Mouse (Mus musculus) cerebellum, postnatal 10 days (tissue): ENCODE measurements around the gene Ulk4.

ENCODE experiments used
- DNase-seq, 2 experiments: peaks; one replicate each; pipeline ENCODE4 v3.0.0; 2021; ENCODE audit warnings: mixed read lengths in 2 of 2

The Ulk4 gene

DNA sequence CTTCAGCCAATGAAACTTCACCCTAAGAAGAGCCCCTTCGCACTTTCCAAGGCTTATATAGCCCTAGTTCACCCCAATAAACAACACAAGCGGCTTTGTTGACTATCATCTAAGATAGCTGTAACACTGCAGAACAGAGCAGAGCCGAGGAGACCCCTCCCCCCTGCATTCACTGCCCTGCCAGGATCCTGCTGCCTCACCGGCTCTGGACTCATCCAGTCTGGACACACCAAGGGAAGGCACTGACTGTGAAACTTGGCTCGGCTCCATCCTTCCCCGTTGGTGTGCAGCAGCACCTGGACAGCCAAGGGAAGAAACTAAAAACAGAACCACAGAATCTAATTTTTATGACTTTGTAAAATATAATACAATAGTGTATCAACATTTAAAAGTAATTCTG lies 91.2 kb downstream of the Ulk4 start:
- peak; percentile 89 to 93 for DNase-seq

DNA sequence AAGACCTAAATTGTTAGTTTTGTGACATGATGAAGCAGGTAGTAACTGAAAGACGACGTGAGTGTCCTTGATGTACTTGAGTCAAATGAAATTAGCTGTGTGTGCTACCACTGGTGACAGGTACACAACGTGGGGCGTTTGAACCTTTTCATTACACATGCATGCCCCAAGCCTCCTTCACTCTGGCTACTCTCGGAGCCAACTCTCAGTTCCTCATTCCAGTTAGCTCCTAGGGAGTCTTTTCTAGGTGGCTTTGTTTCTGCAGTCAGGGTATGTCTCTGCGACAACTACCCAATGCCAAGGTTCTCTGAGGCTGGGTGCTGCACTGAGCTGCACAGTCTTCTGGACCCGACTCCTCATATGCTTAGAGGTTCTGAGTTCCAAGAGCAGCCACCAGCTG lies 100.6 kb downstream of the Ulk4 start:
- DNase-seq = no peak

DNA sequence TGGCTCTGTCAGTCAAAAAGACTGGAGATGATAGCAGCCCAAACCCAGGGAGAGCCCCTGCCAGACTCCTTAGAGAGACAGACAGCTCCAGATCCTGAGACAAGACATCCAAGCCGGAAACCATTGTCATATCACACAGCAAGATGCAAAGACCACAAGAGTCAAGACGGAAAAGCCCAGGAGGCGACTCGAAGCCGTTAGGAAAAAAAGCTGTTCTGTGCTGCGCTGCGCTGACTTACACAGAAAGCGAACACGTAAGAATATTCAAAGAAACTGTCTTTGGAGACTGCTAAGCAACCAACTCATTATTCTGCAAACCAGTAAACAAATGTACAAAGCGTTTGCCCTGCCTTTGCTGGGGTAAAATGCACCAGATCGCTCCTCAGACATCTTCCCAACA lies 101.8 kb downstream of the Ulk4 start:
- DNase-seq = no peak

DNA sequence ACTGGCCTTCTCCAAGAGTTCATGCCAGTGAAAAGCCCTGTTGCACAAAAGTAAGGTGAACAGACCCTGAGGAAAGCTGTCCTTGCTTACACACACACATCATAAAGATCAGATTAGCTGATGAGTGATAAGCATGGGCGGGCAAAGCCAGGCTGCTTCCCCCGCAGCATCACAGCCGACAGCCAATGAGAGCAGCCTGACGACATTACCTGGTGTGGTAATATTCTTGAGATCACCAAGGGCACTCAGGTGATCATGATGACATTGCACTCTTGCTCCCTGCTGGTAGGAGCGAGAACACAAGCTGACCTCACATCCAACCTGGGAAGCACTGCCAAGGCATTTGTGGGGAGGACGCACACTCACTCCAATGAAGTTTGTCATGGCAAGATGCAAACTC lies 104.9 kb downstream of the Ulk4 start:
- DNase-seq = no peak

DNA sequence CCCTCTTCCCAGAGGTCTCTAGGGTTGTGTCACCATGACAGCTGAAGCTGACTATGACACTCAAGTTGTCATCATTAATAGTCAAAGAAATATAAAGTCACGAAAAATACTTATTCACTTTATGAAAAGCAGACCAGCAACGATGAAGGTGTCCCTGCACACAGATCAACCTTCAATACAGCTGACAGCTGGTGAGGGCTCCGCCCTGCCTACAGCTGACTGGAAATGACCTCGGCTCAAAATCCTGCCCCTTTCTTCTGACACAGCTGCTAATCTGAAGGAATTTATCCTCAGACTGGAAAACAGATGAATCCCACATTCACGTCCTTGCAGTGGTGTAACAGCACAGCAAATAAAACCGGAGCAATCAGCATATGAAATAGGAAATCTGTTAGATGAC lies 105.4 kb downstream of the Ulk4 start:
- no peak for DNase-seq

DNA sequence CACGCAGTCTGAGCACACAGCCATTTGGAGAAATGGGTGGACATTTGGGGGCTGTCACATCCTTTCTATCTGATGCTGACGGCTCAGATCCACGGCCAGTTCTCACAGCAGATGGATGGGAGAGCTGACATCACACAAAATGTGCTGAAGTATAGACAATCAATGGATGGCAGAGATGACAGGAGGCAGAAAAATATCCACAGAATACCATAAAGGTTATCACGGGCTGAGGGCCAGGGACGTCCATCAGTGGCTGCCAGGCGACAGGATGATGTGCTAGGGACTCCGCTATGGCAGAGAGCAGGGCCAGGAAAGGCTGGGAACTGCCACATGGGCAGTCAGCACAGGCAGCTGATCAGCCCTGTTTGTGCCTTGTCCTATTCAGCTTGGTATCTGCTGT lies 112.4 kb downstream of the Ulk4 start:
- peak; percentile 53 for DNase-seq

DNA sequence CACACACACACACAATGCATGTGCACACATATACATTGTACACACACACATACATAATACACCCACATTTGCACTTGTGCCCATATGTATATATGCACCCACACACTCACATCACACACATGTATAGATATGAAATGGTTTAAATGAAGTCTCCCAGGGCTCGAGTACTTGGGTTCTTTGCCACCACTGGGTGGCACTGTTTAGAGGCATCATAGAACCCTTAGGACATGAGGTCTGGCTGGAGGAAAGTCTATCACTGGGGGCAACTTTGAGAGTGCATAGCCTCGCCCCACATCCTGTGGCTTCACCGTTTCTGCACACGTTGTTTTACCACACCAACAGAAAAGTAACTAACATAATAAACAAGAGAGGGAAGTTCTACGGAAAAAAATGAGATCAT lies 114.2 kb downstream of the Ulk4 start:
- peak; percentile 53 to 55 for DNase-seq

DNA sequence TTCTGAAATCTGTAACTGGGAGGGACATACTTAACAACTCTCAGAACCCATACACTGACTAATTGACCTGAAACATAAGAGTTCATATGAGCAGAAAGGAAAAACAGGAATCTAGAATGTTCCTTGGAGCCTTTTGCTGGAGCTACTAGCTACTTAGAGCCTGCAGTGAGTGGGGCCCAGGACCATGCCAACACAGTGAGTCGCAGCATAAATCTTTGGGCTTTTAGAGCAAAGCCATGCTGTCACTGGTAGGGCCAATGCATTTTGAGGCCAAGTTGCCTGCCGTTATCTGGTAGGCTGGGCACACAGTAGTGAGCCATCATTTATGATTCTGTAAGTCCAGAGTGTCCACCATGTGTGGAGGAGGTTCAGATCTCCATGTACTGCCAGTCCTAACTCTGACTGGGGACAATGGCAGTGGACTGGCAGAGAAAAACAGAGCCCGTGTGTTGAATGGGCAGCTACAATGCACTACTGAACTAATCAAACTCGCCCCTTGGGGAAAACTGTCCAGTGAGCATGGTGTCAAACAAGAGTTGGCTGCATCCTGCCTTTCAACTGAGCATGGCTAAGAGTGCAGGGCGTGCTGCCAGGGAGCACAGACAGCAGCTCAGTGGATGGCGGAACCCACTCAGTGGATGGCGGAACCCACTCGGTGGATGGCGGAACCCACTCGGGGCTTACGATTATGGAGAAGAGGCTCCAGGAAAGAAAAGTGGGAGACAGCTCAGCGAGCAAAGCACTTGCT lies 115.0 kb downstream of the Ulk4 start:
- DNase-seq = peak; percentile 79 to 85

DNA sequence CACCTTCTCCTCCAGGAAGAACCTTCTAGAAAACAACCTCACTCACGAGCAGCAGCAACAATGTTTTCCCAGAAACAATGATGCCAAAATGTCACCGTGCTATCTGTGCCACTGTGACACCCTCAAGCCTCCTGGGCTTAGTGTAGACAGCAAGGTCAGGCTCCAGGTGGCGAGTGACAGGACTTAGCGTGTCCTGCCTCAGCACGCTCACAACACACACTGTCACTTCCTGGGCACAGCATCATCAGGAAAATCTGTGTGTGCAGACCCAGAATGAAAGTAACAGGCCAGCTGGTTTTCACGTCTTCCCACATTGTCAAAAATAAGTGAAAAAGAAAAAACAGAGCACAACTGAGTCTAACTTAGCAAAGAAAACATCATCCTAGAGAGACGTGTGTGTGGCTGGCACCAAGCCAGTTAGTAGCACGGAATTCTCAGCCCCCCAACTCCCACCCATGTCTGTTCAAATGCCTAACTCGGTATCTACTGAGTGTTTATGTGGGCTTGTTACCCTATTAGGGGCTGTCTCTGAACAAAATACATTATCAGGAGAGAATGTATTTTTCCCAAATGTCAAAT lies 120.7 kb downstream of the Ulk4 start:
- no peak for DNase-seq

DNA sequence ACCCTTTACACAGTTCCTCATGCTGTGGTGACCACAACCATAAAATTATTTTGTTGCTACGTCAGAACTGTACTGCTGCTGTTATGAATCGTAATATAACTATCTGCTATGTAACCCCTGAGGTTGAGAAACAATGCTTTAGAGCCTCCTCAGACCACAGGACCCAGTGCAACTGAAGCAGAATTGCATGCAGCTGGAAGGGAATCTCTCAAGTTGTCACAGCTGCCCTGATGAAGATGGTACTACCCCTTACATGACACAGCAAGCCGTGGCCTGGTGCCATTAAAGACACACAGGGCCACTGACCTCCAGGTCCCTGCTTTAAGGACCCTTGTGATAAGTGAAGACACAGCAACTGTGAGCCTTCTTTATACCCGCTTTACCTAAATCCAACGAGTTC lies 123.7 kb downstream of the Ulk4 start:
- DNase-seq = no peak

DNA sequence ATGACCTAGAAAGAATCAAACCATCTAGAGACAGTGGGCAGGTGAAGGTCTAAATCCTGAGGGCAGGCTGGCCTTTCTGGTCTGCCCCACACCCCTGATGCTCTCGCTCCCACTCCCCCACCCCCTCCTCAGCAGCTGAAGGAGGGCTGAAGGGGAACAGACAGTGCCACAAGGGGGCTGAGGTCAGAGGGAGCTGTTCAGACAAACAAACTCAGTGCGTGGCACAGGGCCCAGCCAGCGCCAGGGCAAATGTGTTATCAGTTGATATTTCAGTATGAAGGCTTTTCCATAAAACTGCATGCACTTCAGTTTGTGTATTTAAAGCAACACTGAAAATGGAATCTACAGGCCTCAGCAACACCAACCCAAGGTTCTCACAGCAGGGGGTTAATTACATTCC lies 128.4 kb downstream of the Ulk4 start:
- no peak for DNase-seq

DNA sequence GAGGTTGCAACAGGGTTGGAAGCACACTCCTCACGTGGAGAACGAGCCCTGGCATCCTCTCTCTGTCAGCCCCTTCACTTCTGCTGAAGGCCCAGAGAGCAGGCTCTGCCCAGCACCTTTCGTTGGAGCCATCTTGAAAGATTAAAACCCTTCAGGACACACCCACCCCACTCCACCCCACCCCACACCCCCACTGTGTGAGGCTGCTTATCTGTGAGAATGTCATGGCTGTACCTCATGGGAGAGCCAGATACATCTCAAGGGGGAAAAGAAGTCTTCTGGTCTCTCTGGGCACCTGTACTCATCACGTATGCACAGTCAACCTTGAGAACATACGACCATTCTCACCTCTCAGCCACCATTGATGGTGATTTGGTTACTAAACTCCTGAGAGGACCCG lies 133.8 kb downstream of the Ulk4 start:
- no peak for DNase-seq

DNA sequence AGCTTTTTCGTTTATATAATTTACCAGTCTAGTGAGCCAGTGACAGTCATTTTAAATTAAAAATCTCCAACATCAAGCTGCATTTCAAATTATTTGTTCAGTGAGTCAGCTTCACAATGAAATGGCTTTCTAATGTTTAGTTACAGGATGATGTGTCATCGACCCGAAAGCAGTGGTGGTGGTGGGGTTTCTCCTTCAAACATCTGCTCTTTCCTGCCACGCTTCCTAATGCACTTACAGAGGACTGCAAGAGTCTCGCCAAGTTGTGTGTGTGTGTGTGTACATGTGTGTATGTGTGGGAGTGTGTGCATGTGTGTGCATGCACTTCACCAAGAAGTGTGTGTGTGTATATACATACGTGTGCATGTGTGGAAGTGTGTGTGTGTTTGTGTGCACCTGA lies 144.4 kb downstream of the Ulk4 start:
- no peak for DNase-seq

DNA sequence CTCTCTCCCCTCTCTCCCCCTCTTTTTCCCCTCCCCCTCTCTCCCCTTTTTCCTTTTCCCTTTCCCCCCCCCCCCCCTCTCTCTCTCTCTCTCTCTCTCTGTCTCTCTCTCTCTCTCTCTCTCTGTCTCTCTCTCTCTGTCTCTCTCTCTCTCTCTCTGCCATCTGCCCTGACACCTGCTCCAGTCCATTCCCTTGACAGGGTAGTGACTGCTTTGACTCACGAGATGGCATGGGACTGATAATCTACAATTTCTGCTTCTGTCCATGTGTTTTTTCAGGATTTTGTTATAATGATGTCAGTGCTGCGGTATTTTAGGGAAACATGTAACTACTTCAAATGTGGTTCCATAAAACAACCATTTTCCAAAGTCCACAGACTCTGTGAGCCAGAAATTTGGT lies 147.5 kb downstream of the Ulk4 start:
- no peak for DNase-seq

DNA sequence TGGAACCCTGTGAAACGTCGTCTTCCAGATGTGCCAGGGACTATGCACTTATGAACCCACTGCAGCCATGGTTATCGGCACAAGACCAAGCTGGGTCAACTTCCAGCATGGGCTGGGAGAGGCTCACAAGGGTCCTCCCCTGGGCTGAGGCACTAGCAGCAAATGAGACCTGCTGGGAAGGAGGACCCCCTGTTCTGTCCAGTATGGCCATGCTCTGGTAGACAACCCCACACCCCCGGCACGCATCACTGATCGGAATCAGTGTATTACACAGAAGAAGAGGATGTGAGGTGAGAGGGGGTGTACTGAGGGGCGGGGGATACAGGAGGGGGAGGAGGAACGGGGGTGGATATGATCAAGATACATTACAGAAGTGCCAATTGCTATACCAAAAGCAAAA lies 148.1 kb downstream of the Ulk4 start:
- DNase-seq = no peak

DNA sequence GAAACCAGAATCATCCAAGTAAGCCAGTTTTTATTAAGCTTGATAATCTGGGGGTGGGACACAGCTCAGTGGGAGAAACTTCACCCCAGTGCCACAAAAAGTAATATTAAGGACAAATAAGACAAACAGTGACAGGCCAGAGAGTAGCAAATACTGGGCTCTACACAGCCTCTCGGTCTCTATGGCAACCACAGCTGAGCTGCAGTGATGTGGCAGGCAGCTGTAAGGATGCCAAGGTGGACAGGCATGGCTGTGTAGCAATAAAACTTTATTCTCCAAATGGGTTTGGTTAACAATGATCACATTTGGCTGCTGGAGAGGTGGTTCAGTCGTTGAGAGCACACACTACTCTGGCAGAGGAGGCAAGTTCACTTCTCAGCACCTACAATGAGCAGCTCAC lies 150.0 kb downstream of the Ulk4 start:
- peak; percentile 70 to 71 for DNase-seq

DNA sequence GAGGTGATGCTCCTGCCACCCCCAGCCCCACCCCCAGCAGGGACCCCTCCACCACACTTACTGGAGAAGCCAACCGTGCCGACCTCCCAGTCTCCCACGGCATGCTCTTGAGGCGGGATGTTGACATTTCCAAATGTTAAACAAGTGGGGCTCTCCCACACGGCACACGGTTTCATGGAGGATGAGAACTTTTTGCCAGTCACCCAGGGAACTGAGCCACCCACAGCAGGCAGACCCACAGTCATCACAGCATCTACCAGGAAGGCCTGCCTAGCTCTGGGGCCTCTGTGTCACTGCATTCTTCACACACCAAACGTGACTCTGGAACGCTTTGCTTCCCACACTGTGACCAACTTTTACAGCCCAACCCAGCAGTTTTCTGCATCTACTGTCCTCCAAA lies 152.3 kb downstream of the Ulk4 start:
- no peak for DNase-seq

DNA sequence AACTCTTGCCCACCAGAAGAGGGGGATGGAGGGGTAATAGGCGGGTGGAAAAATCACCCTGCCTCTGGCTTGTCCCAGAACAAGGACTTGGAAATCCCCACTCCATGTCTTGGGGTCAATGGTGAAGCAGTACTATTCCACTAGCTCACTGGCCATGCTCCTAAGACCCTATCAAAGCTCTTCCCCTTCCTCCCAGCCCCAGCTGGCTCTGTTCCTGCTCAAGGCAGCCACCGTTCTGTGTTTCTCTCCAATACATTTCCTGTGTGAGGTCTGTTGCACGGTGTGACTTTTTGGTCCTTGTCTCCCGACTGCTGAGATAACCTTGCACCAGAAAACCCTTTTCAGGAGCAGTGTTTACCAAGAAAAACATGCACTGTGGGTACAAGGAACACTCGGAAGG lies 155.0 kb downstream of the Ulk4 start:
- DNase-seq = no peak

DNA sequence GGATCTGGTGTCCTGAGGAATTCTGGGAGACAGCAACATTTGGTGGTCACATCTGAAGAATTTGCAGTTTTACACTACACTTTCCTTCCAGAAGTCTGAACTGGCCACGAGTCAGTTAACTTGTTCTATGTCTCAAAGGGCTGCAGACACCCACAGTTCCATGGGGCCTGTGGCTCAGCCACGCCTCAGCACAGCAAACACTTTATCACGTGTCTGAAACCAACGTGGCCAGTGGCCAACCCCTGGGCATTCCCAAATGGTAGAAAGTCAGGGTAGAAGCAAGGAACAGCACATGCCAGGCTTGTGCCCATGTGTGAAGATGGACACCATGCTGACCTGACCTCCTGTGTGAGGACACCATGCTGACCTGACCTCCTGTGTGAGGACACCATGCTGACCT lies 159.1 kb downstream of the Ulk4 start:
- no peak for DNase-seq

DNA sequence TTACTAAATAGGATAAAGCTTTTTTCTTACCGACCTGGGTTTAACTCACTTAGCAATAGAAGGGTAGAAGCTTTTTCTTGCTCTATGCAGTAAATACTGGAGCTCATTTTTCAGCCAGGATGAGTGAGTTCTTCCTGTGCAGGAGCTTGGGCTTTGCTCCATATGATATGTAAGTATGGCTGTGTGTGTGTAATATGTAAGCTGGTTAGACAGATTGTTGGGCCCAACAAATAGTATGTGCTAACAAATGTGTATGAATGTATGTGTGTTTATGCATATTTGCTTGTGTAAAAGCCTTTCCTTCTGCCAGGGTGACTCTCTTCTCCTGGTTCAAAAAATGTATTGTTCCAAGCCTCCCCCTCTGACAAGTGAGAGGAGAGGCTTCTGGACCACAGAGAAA lies 164.9 kb downstream of the Ulk4 start:
- no peak for DNase-seq

DNA sequence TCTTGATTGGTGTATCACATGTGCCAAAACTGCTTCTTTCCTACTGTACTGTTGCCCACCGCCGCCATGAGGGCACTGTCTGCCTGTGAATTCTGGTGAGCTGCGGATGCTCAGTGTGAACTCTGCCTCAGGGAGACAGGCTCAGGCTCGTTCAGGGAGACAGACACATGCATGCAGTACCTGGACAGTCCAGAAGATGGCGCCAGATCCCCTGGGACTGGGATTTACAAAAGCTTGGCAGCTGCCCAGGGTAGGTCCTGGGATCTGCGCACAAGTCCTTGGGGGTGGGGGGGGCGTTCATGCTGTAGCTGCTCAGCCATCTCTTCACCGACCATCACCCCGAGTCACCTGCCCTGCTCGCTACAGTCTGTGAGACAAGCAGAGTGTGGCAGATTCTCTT lies 168.9 kb downstream of the Ulk4 start:
- DNase-seq = peak; percentile 82 to 89

DNA sequence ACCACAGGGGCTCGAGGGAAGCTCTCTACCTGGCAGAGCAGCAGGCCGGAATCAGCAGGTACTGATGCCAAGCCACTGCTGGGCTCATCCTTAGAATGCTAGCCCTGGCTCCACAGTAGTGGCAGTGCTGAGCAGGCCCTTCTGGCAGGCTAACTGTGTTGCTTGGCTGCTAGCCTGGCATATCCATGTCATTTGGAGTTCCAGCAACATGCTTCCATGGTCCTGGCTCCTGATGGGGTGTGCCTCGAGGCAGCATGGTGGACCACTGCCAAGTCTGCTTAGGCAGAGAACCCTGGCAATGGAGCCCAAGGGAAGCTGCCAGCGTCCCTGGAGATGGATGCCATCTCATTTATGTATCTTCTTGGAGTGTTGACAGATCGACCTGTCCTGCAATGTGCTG lies 169.4 kb downstream of the Ulk4 start:
- peak; percentile 98 to 99 for DNase-seq

DNA sequence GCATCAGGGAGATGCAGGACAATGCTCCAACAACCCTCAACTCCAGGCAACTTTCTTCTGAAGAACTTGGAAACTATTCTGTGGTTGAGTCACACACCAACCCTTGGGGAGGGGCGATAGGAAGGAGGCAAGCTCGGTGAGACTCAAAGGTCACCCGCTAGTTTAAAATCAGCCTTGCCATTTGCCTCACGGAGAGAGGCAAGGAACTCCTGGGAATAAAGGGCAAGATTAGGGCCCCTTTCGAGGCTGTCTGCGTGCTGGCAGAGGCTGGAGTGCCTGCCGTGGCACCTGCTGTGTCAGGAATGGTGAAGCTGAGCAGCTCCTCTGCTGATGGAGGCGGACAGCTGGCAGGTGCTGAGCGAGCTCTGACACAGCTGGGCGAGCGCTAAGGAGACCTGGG lies 169.9 kb downstream of the Ulk4 start:
- DNase-seq = no peak

DNA sequence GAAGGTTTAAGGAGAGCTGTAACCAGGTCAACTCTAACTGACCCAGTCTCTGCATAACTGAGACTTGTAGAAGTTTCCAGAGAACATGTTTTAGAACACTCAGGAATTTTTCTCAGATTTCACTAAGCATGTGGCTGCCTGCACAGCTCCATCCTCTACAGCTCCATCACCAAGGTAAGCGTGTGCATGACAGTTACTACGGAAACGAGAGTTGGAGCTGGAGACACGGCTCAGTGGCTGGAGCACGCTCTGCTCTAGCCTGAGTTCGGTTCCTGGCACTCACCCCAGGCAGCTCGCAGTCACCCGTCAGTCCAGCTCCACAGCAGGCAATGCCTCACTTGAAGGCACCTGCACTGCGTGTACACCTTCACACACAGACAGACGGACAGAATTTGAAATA lies 175.5 kb downstream of the Ulk4 start:
- no peak for DNase-seq

DNA sequence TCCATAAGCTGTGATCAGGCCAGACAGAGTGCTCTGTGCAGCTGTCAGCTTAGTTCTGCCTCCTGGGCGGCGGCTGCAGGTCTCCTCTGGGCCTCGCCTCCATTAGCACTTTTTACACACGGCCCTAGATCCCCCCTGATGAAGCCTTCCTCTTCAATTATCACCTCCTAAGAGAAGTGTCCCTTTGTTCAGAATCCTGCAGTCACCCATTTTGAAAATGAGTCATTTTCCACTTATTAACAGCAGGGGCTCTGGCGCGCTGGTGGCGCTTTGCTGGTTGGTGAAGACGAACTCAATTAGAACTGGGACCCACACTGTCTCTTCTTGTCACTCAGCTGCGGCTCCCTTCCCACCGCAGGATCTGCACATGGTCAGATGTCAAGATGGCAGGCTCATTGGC lies 177.5 kb downstream of the Ulk4 start:
- DNase-seq = no peak
